Mouse (Mus musculus) intestine, embryonic 15.5 days (tissue): ENCODE results near the gene Atp5j. TPM values are rescaled to one million over a fixed set of nuclear protein-coding genes. Genes with fewer than 3 reads are reported as not detected.

Source experiments
- ATAC-seq: fragments of 200-750 bp; cut with Nextera tagmentation; 2 replicates; pipeline ENCODE4 v1.8.0; 2017; ENCODE audit warnings: moderate TSS enrichment, moderate library complexity
- H3K27ac ChIP-seq: fragments of 300-500 bp; sonication (generic); 2 replicates; pipeline ENCODE4 v1.5.1; 2015; ENCODE audit warnings: mild to moderate bottlenecking, inconsistent platforms
- H3K27me3 ChIP-seq: fragments of 300-500 bp; sonication (generic); replicated peaks from 2 replicates; pipeline ENCODE4 v1.6.1; 2015; ENCODE audit warnings: inconsistent platforms
- H3K36me3 ChIP-seq: fragments of 300-500 bp; sonication (generic); 2 replicates; pipeline ENCODE4 v1.6.1; 2015; ENCODE audit warnings: inconsistent platforms
- H3K4me1 ChIP-seq: fragments of 300-500 bp; sonication (generic); replicated peaks from 2 replicates; pipeline ENCODE4 v1.6.1; 2015; ENCODE audit warnings: inconsistent platforms
- H3K4me2 ChIP-seq: fragments of 300-500 bp; sonication (generic); replicated peaks from 2 replicates; pipeline ENCODE4 v1.6.1; 2015; ENCODE audit warnings: mild to moderate bottlenecking, inconsistent platforms
- H3K4me3 ChIP-seq: fragments of 300-500 bp; sonication (generic); replicated peaks from 2 replicates; pipeline ENCODE4 v1.5.1; 2015; ENCODE audit warnings: inconsistent platforms
- H3K9ac ChIP-seq: fragments of 300-500 bp; sonication (generic); 2 replicates; pipeline ENCODE4 v1.6.1; 2015; ENCODE audit warnings: inconsistent platforms
- H3K9me3 ChIP-seq: fragments of 300-500 bp; sonication (generic); 2 replicates; pipeline ENCODE4 v1.6.1; 2016; ENCODE audit warnings: inconsistent platforms
- WGBS: fragments of 180-500 bp; shearing (Covaris S2); methylation state at CpG from one replicate; pipeline ENCODE4 v1.1.7; 2015; 5-methylcytosine and 5-hydroxymethylcytosine counted together
- polyA plus RNA-seq: library from polyadenylated mRNA; unstranded; fragments of >200 nt; fragmentation: Nextera tagmentation; extraction: Ambion mirVana; gene quantifications from 2 replicates; pipeline ENCODE4 v1.2.1, GENCODE M21; 2015

The Atp5j gene
- polyA plus RNA-seq = 1,058 and 1,111 TPM in 2 replicates

DNA sequence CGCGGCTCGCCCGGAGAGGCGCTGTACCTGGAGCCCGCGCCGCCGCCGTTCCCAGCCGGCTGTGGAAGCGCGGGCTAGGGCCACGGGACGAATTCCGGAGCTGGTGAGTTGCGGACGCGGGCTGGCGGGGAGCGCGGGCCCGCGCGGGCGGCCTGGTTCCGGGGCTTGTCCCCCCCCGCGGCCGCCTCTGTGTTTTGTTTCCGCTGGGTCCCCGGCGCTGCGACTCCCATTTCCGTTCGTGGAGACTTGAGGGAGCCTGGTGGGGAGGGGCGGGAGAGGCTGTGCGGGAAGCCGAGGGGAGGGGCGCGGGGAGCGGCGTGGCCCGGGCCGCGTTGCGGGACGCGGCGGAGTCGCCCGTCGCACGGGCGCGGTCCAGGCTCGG is at the start of gene Atp5j:
Gene Atp5j, minus strand, starts transcription at position 185 of the 382 bp plus-strand sequence.
- H3K4me1 ChIP-seq = 0 out of 2 replicates have a peak, but pooled peaks cover 3% of the 10 kb centered on the region
- 0% methylated on average over 51 of the region's 57 CpGs for WGBS
- ATAC-seq = peak; percentile 74
- H3K27ac ChIP-seq = peak within 1 kb of the TSS; percentile 99
- H3K9me3 ChIP-seq = no peaks in the 10 kb centered on the region
- H3K27me3 ChIP-seq = no peaks in the 10 kb centered on the region
- H3K4me3 ChIP-seq = peak within 1 kb of the TSS; percentile 99
- peak within 1 kb of the TSS; percentile 64 for H3K4me2 ChIP-seq
- peak within 1 kb of the TSS; percentile 99 for H3K9ac ChIP-seq
- peaks cover 11% of the 10 kb centered on the region; the same call in 1 of the 2 replicates for H3K36me3 ChIP-seq

DNA sequence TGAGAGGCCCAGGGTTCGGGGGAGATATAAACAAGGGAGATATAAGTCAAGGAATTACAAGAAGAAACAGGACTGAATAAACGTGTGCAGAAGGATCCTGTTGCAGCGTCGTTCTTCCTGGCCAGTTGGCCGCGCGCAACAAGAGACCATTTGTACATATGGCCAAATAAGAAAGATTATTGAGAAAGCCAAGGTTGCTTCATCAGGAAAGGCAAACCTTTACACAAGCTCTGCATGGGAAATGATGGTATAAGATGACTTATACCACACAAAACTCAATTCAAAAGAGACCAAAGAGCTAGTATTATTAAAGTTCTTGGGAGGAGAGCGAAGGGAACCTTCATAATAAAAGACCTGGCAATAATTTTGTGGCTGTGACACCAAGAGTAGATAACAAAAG is 49.1 kb upstream of the Atp5j start:
- ATAC-seq = no peak
- no peak overlapping the region for H3K27ac ChIP-seq
- no peaks in the 10 kb centered on the region for H3K9me3 ChIP-seq
- no peak overlapping the region for H3K4me3 ChIP-seq
- H3K36me3 ChIP-seq = no peaks in the 10 kb centered on the region
- no peaks in the 10 kb centered on the region for H3K27me3 ChIP-seq
- WGBS = 82% methylated on average over 8 of the region's 8 CpGs
- H3K9ac ChIP-seq = no peak overlapping the region
- no peaks in the 10 kb centered on the region for H3K4me1 ChIP-seq
- H3K4me2 ChIP-seq = no peak overlapping the region

DNA sequence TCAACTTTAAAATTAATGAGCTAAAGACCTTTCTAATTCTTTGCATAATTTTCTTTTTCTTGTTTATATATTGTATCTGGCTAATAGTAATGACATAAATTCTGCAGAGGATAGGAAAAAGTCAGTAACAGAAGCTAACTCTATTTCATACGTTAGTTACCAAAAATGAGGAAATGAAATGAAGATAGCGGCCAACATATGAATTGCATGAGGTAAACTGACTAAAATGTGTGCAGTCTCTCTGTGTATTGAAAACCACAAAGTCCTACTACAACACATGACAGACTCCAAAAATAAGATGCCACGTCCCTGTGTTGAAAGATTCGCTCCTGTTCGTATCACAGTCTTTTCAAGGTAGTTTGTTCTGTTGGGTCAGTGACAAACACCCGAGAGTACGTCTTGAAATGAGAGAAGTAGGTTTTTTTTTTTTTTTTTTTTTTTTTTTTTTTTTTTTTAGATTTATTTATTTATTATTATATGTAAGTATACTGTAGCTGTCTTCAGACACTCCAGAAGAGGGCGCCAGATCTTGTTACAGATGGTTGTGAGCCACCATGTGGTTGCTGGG is 46.4 kb upstream of the Atp5j start:
- Histone ChIP-seq H3K4me2 (no peak overlapping the region), H3K27me3 (no peaks in the 10 kb centered on the region), H3K4me1 (no peaks in the 10 kb centered on the region), H3K9ac (no peak overlapping the region), H3K9me3 (no peaks in the 10 kb centered on the region), H3K36me3 (no peaks in the 10 kb centered on the region), H3K4me3 (no peak overlapping the region), H3K27ac (no peak overlapping the region)
- ATAC-seq = no peak
- WGBS = 82% methylated on average over 8 of the region's 8 CpGs

DNA sequence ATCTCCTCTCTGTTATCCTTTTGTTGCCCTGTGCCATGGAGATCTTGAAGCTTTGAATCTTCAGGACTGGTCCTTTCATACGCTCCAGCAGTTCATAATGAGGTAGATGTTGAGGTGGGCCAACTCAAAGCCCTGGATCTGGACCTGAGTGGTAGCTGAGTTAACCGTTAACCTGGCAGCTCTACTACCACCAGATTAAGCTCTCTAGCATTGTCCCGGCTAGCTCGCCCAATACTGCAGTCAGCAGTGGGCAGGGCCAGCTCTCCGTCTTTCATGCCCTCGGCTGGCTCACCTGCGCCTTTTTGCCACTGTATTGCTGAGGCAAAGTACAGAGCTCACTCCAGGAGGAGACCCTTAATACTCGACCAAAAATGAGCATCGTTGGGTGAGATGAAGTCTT is 45.7 kb upstream of the Atp5j start:
- H3K27ac ChIP-seq = no peak overlapping the region
- H3K4me3 ChIP-seq = no peak overlapping the region
- no peak overlapping the region for H3K9ac ChIP-seq
- no peaks in the 10 kb centered on the region for H3K4me1 ChIP-seq
- no peaks in the 10 kb centered on the region for H3K36me3 ChIP-seq
- no peak for ATAC-seq
- no peak overlapping the region for H3K4me2 ChIP-seq
- H3K9me3 ChIP-seq = no peaks in the 10 kb centered on the region
- no peaks in the 10 kb centered on the region for H3K27me3 ChIP-seq
- WGBS = 81% methylated on average over 9 of the region's 9 CpGs

DNA sequence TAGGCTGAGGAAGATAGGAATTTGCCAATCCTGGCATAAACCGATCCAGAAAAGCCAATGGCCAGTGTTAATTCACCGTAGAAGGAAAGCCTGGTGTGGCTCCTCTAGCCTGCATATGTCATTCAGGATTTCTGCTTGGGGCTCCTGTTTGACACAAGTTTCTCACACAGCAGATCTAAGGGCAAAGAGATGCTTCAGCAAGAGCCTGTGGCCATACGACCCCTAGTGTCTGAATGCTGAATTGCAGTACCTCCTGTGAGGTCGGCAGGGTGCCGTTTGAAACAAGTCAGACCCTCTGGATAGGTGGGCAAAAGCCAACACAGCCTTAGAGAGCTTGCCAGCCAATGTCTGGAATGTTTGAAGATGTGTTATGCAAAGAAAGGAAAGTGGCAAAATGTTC is 43.7 kb upstream of the Atp5j start:
- no peaks in the 10 kb centered on the region for H3K27me3 ChIP-seq
- ATAC-seq = no peak
- H3K4me2 ChIP-seq = no peak overlapping the region
- H3K4me1 ChIP-seq = no peaks in the 10 kb centered on the region
- no peak overlapping the region for H3K9ac ChIP-seq
- no peak overlapping the region for H3K27ac ChIP-seq
- no peaks in the 10 kb centered on the region for H3K36me3 ChIP-seq
- 24% methylated on average over 5 of the region's 5 CpGs for WGBS
- H3K4me3 ChIP-seq = no peak overlapping the region
- H3K9me3 ChIP-seq = no peaks in the 10 kb centered on the region

DNA sequence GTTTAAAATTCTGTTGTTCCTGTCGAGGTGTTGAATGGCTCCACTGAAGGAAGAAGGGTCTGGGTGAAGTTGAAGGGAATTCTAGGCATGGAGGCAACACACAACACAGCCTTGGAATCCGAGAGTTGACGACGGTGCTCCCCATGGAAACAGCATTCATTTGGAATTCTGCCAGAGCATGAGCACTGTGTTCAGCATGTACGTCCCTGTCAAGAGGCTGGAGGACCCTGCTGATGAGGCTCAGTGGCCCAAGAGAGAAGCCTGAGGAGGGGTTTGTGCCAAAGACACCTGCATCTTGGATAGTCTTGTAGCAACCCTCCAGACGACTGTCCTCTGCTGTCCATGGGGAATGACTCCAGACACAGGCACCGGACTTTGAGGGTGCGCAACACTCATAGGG is 40.7 kb upstream of the Atp5j start:
- Histone ChIP-seq H3K9me3 (no peaks in the 10 kb centered on the region), H3K4me2 (0 out of 2 replicates have a peak overlapping the region, but pooled peaks have one; percentile 15), H3K4me1 (no peaks in the 10 kb centered on the region), H3K27ac (no peak overlapping the region), H3K27me3 (no peaks in the 10 kb centered on the region), H3K36me3 (no peaks in the 10 kb centered on the region), H3K4me3 (no peak overlapping the region), H3K9ac (no peak overlapping the region)
- no peak for ATAC-seq
- WGBS = 50% methylated on average over 8 of the region's 8 CpGs

DNA sequence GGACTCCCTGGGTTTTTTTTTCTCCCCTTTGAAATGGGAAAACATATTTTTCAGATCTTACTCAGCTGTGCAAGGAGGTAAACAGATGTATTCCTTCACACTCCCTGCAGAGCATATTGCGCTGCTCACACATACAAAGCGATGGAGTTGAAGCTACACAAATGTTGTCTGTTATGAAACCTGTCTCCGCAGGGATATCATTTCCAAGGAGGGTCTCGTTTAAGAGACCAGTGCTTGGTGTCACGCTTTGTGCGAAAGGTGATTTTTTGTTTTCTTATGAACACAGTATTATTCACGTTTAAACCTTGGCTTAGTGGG is 40.3 kb upstream of the Atp5j start:
- Histone ChIP-seq H3K4me1 (no peaks in the 10 kb centered on the region), H3K27me3 (no peaks in the 10 kb centered on the region), H3K4me3 (no peak overlapping the region), H3K4me2 (peak overlapping the region; percentile 43; the same call in 1 of the 2 replicates), H3K9me3 (no peaks in the 10 kb centered on the region), H3K9ac (no peak overlapping the region), H3K36me3 (no peaks in the 10 kb centered on the region), H3K27ac (no peak overlapping the region)
- 52% methylated on average over 7 of the region's 7 CpGs for WGBS
- ATAC-seq = no peak

DNA sequence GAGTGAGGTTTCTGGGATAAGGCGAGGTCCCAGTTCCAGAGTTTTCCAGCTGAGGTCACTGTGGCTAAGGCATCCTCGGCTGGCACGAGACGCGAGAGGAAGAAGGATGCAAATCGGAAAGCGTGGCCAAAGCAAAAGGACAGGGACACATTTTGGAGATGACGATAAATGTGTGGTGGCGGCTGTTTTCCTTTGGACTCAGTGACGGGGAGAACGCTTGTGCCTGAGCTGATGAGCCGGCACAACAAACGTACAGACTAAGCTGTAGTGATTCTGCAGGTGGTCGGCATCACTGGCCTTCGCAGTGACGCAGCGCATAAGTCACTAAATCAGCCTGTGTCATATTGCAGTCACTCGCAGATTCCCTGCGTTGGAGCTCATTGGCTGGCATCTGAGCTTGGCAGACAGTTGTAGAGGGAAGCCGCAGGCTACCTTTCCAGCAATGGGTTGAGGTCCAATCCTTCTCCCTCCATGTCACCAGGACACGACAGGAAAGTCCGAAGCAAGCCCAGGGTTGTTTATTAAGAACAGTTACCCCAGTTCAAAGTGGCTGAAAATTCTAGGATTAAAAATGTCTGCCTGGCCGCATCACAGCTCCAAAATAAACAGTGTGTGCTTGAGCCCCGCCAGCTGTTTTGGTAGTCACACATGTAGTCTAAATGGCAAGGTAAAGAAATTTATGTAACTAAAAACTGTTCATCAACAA is 39.7 kb upstream of the Atp5j start:
- H3K27ac ChIP-seq = no peak overlapping the region
- H3K4me1 ChIP-seq = no peaks in the 10 kb centered on the region
- no peaks in the 10 kb centered on the region for H3K36me3 ChIP-seq
- H3K4me2 ChIP-seq = peak overlapping the region; percentile 43
- H3K9ac ChIP-seq = no peak overlapping the region
- no peaks in the 10 kb centered on the region for H3K9me3 ChIP-seq
- 0 out of 2 replicates have a peak overlapping the region, but pooled peaks have one; percentile 14 for H3K4me3 ChIP-seq
- 59% methylated on average over 24 of the region's 24 CpGs for WGBS
- no peaks in the 10 kb centered on the region for H3K27me3 ChIP-seq
- no peak for ATAC-seq

DNA sequence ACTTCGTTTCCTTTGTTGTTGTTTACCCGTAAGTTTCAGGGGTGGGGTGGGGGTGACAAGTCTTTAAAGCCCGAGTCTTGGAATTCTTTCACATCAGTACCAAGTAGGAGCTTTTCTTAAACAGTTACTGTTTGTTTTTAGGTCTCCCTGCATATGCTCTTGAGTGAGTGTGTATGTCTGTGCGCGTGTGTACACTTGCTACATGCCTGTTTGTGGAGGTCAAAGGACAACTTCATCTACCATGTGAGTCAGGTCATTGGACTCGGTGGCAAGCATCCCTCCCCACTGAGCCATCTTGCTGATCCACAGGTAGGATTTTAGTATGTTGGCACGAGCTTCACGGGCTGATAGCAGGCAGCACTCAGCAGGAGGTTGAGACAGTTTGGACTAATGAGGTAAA is 38.4 kb upstream of the Atp5j start:
- no peak overlapping the region for H3K9ac ChIP-seq
- H3K27me3 ChIP-seq = no peaks in the 10 kb centered on the region
- H3K36me3 ChIP-seq = no peaks in the 10 kb centered on the region
- no peak overlapping the region for H3K4me3 ChIP-seq
- H3K27ac ChIP-seq = no peak overlapping the region
- WGBS = 79% methylated on average over 8 of the region's 8 CpGs
- ATAC-seq = no peak
- no peaks in the 10 kb centered on the region for H3K9me3 ChIP-seq
- no peaks in the 10 kb centered on the region for H3K4me1 ChIP-seq
- H3K4me2 ChIP-seq = no peak overlapping the region

DNA sequence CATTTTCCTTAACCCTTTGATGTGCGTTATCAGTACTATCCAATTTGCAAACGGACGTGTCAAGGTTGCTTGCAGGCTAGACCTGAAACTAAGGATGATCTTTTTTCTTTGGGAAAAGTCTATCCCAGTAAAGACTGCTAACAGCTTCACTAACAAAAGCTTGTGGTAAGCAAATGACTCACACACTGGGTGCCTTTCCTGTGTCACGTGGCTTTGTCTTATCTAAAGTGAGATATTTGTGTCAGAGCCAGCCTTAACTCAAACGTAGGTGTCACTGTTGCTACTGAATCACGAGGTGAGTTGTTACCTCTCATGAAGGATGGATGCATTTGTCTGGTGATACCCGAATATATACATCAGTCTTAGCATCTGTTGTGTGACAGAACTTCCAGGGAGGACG is 29.2 kb upstream of the Atp5j start:
- H3K9me3 ChIP-seq = no peaks in the 10 kb centered on the region
- H3K4me3 ChIP-seq = no peak overlapping the region
- ATAC-seq = no peak
- H3K27me3 ChIP-seq = no peaks in the 10 kb centered on the region
- WGBS = 86% methylated on average over 8 of the region's 8 CpGs
- no peak overlapping the region for H3K9ac ChIP-seq
- no peaks in the 10 kb centered on the region for H3K4me1 ChIP-seq
- H3K4me2 ChIP-seq = no peak overlapping the region
- 0 out of 2 replicates have a peak, but pooled peaks cover 2% of the 10 kb centered on the region for H3K36me3 ChIP-seq
- no peak overlapping the region for H3K27ac ChIP-seq

DNA sequence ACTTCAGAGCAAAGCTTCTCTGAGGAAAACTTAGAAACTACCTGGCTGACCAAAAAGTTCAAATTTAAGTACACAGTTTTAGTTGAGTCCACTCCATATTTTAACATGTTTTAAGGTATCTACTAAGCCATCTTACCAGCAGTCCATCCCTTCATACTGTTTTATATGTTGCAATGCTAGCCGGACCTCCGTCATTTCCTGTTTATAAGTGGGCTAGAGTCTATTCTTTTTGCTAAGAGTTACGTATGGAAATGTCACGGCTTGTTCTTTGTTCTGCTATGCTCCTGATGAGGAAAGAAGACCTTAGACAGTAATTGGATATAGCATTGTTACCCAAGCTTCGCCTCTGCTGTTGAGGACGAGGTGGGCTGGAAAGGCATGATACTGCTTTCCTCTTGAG is 18.1 kb upstream of the Atp5j start:
- ATAC-seq = no peak
- Histone ChIP-seq H3K9ac (no peak overlapping the region), H3K4me3 (no peak overlapping the region), H3K9me3 (no peaks in the 10 kb centered on the region), H3K27me3 (no peaks in the 10 kb centered on the region), H3K27ac (no peak overlapping the region), H3K4me2 (no peak overlapping the region), H3K4me1 (no peaks in the 10 kb centered on the region), H3K36me3 (peaks cover 24% of the 10 kb centered on the region)
- 87% methylated on average over 6 of the region's 6 CpGs for WGBS

DNA sequence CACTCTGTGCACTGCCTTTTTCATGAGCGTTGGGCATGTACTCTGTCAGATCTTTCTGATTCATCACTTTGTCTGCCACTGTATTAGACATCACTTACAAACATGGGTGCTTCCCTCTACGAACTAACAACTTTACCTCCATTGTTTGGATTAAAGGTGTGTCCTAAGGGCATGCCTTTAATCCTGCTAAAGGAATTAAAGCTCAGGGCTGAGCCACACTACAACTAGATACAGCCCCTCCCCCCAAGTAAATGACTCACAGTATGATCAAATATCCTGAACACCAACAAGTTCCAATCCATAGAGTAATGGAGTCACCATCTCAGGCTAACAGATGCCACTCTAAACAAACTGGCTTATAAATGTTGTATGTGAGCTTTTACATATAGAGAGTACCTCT is 3.2 kb upstream of the Atp5j start:
- WGBS = 74% methylated on average over 2 of the region's 2 CpGs

More for the DNA sequence above, 3.2 kb upstream of the Atp5j start:
- no peak for ATAC-seq
- Histone ChIP-seq H3K4me2 (no peak overlapping the region), H3K4me3 (no peak overlapping the region), H3K27ac (no peak overlapping the region), H3K36me3 (peaks cover 5% of the 10 kb centered on the region; the same call in 1 of the 2 replicates), H3K9ac (no peak overlapping the region), H3K4me1 (no peaks in the 10 kb centered on the region), H3K27me3 (no peaks in the 10 kb centered on the region), H3K9me3 (no peaks in the 10 kb centered on the region)
